Mouse (Mus musculus) kidney, adult 18-20 months (tissue): ENCODE data around the gene Gm20696.

Source experiments
- DNase-seq: peaks from one replicate; pipeline ENCODE4 v3.0.0; 2021

The Gm20696 gene

GRCm38 (mm10) chr6:99552816-99553215 is 113.8 kb downstream of the Gm20696 start:
- DNase-seq, result no peak

- no peak for DNase-seq
Measured at GRCm38 (mm10) chr6:99546416-99546815, 120.2 kb downstream of the Gm20696 start.

GRCm38 (mm10) chr6:99545437-99545836 is 121.2 kb downstream of the Gm20696 start:
- DNase-seq, result no peak

GRCm38 (mm10) chr6:99541105-99541504 is 125.5 kb downstream of the Gm20696 start:
- no peak for DNase-seq

- no peak for DNase-seq
Measured at GRCm38 (mm10) chr6:99540653-99541052, 125.9 kb downstream of the Gm20696 start.

- DNase-seq, result no peak
Measured at GRCm38 (mm10) chr6:99540146-99540545, 126.5 kb downstream of the Gm20696 start.

- DNase-seq, result no peak
Measured at GRCm38 (mm10) chr6:99538194-99538941, 128.2 kb downstream of the Gm20696 start.

- no peak for DNase-seq
Measured at GRCm38 (mm10) chr6:99534211-99534745, 132.3 kb downstream of the Gm20696 start.

- DNase-seq, result no peak
Measured at GRCm38 (mm10) chr6:99532458-99532857, 134.1 kb downstream of the Gm20696 start.

GRCm38 (mm10) chr6:99528972-99529371 is 137.6 kb downstream of the Gm20696 start:
- no peak for DNase-seq

GRCm38 (mm10) chr6:99527457-99528105 is 139.0 kb downstream of the Gm20696 start:
- no peak for DNase-seq

- DNase-seq, result peak; percentile 33
Measured at GRCm38 (mm10) chr6:99525351-99525750, 141.2 kb downstream of the Gm20696 start.

- DNase-seq, result no peak
Measured at GRCm38 (mm10) chr6:99523679-99524370, 142.8 kb downstream of the Gm20696 start.

GRCm38 (mm10) chr6:99523109-99523632 is 143.4 kb downstream of the Gm20696 start:
- peak; percentile 84 for DNase-seq

- DNase-seq, result peak; percentile 89
Measured at GRCm38 (mm10) chr6:99522359-99523108, 144.1 kb downstream of the Gm20696 start, which contains the start of gene Foxp1. Gene Foxp1 (minus strand): TSS chr6:99522721.

- DNase-seq, result peak; percentile 66
Measured at GRCm38 (mm10) chr6:99521641-99522358, 144.8 kb downstream of the Gm20696 start.

GRCm38 (mm10) chr6:99521038-99521640 is 145.5 kb downstream of the Gm20696 start:
- DNase-seq, result peak; percentile 70

GRCm38 (mm10) chr6:99520676-99521037 is 145.9 kb downstream of the Gm20696 start:
- no peak for DNase-seq

- peak; percentile 45 for DNase-seq
Measured at GRCm38 (mm10) chr6:99519806-99520675, 146.6 kb downstream of the Gm20696 start.

GRCm38 (mm10) chr6:99519052-99519451 is 147.5 kb downstream of the Gm20696 start:
- no peak for DNase-seq
